Mouse (Mus musculus): Measurements from ENCODE around the gene Paf1.

DNA sequence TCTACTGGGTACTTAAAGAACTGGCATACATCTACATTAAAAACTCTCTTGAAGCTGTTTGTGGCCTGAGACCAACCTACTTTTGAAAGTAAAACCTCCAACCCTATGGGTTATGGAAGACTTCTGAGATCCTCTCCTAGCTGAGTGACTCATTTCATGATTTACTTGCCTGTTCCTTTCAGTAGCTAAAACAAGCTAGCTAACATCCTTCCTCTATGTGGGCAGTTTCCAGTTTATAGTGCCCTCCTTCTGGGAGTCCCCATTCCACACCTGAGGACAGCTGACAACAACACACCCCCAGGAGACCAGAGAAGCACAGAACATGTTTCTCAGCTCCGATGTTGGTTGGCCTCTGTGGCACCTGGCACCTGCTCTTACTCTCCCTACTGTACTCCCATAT lies 30.3 kb downstream of the Paf1 start:
- TF ChIP-seq CTCF (IDR thresholded peaks at IDR 0.05; ENCODE audit: control insufficient read depth, insufficient read depth, insufficient replicate concordance, low read depth, low read length), result no peak
- TF ChIP-seq POLR2A (IDR thresholded peaks at IDR 0.05; ENCODE audit: control insufficient read depth, low read depth, low read length), result no peak
